Mouse (Mus musculus) CH12.LX (cell line): ENCODE data around the gene Plxnb2. TPM values are rescaled to one million over a fixed set of nuclear protein-coding genes. Genes with fewer than 3 reads are reported as not detected.

Source experiments
- DNase-seq: peaks from one replicate; pipeline ENCODE4 v3.0.0-alpha.2; 2013; ENCODE audit errors: extremely low read depth
- H3K27ac ChIP-seq: 2 replicates; pipeline ENCODE4 v1.5.1; 2012; ENCODE audit warnings: low read depth, mild to moderate bottlenecking, control low read depth, moderate library complexity; ENCODE audit not compliant: insufficient read depth
- H3K27me3 ChIP-seq: replicated peaks from 2 replicates; pipeline ENCODE3; 2012; ENCODE audit warnings: inconsistent platforms
- H3K36me3 ChIP-seq, 2 experiments: replicated peaks in 1 of 2; 2 replicates each; pipeline versions ENCODE3 to v1.6.1; 2012; ENCODE audit warnings: inconsistent platforms in 1 of 2, low read length in 1 of 2, mild to moderate bottlenecking in 1 of 2, mixed read lengths in 1 of 2, moderate library complexity in 1 of 2; ENCODE audit not compliant: control insufficient read depth in 1 of 2, insufficient read depth in 1 of 2
- H3K4me1 ChIP-seq, 2 experiments: 2 replicates each; pipeline ENCODE4 v1.6.1; 2012; ENCODE audit warnings: inconsistent platforms in 1 of 2, moderate library complexity in 1 of 2; ENCODE audit not compliant: insufficient read depth in 2 of 2, control insufficient read depth in 1 of 2
- H3K4me2 ChIP-seq: 2 replicates; pipeline ENCODE4 v1.6.1; 2012; ENCODE audit warnings: low read depth, mild to moderate bottlenecking, control low read depth; ENCODE audit not compliant: poor library complexity, insufficient read depth, severe bottlenecking
- H3K4me3 ChIP-seq, 3 experiments: fragments of 150-350 bp in 1 of 3; sonication (generic) in 1 of 3; replicated peaks in 1 of 3; 2 replicates each; pipeline versions ENCODE3 to v1.5.1; 2011 to 2012; ENCODE audit warnings: low read depth in 2 of 3, low read length in 2 of 3, mild to moderate bottlenecking in 2 of 3, moderate library complexity in 2 of 3, control low read depth in 1 of 3, improper control_type of control experiment in 1 of 3, inconsistent platforms in 1 of 3, mixed read lengths in 1 of 3; ENCODE audit not compliant: poor library complexity in 1 of 3
- H3K79me2 ChIP-seq: replicated peaks from 2 replicates; pipeline ENCODE4 v1.6.1; 2012; ENCODE audit warnings: mild to moderate bottlenecking, moderate library complexity; ENCODE audit not compliant: control insufficient read depth, poor library complexity, insufficient read depth, severe bottlenecking; ENCODE audit errors: extremely low read depth
- H3K9ac ChIP-seq: 2 replicates; pipeline ENCODE4 v1.6.1; 2012; ENCODE audit warnings: low read depth, mild to moderate bottlenecking, control low read depth, moderate library complexity; ENCODE audit not compliant: insufficient read depth
- H3K9me3 ChIP-seq: replicated peaks from 2 replicates; pipeline ENCODE3; 2012; ENCODE audit warnings: low read length, inconsistent platforms, mixed read lengths
- ELF1 ChIP-seq: IDR thresholded peaks from 2 replicates; pipeline ENCODE4 v1.6.1; 2014; ENCODE audit warnings: low read depth, mild to moderate bottlenecking, inconsistent platforms, low read length, improper control_type of control experiment
- EP300 ChIP-seq: IDR thresholded peaks from 2 replicates; pipeline ENCODE4 v1.6.1; 2011; ENCODE audit warnings: low read length, improper control_type of control experiment
- HCFC1 ChIP-seq: IDR thresholded peaks from 2 replicates; pipeline ENCODE4 v1.6.1; 2012; ENCODE audit warnings: low read depth, mild to moderate bottlenecking, inconsistent platforms, low read length, improper control_type of control experiment
- MAFK ChIP-seq: IDR thresholded peaks from 2 replicates; pipeline ENCODE4 v1.6.1; 2011; ENCODE audit warnings: low read length, improper control_type of control experiment; ENCODE audit not compliant: insufficient replicate concordance
- MAZ ChIP-seq: IDR thresholded peaks from 2 replicates; pipeline ENCODE4 v1.6.1; 2012; ENCODE audit warnings: low read depth, mild to moderate bottlenecking, inconsistent platforms, low read length, improper control_type of control experiment, moderate library complexity
- MYC ChIP-seq: IDR thresholded peaks from 2 replicates; pipeline ENCODE4 v1.6.1; 2011; ENCODE audit warnings: low read depth, mild to moderate bottlenecking, improper control_type of control experiment, low read length
- NELFE ChIP-seq: IDR thresholded peaks from 2 replicates; pipeline ENCODE4 v1.6.1; 2011; ENCODE audit warnings: low read depth, low read length, improper control_type of control experiment
- RCOR1 ChIP-seq: conservative IDR thresholded peaks from 2 replicates; pipeline ENCODE4 v1.6.1; 2012; ENCODE audit warnings: low read depth, mild to moderate bottlenecking, inconsistent platforms, low read length, improper control_type of control experiment
- TBP ChIP-seq: conservative IDR thresholded peaks from 2 replicates; pipeline ENCODE4 v1.6.1; 2011; ENCODE audit warnings: low read depth, low read length, improper control_type of control experiment
- UBTF ChIP-seq: IDR thresholded peaks from 2 replicates; pipeline ENCODE4 v1.6.1; 2012; ENCODE audit warnings: low read depth, mild to moderate bottlenecking, inconsistent platforms, low read length, improper control_type of control experiment, moderate library complexity
- USF1 ChIP-seq: IDR thresholded peaks from 2 replicates; pipeline ENCODE4 v1.6.1; 2014; ENCODE audit warnings: low read depth, mild to moderate bottlenecking, inconsistent platforms, low read length, improper control_type of control experiment
- USF2 ChIP-seq: conservative IDR thresholded peaks from 2 replicates; pipeline ENCODE4 v1.6.1; 2011; ENCODE audit warnings: low read depth, low read length, improper control_type of control experiment
- ZKSCAN1 ChIP-seq: IDR thresholded peaks from 2 replicates; pipeline ENCODE4 v1.6.1; 2012; ENCODE audit warnings: low read depth, inconsistent platforms, low read length, improper control_type of control experiment, borderline replicate concordance
- dilution Hi-C: fragments of 300-500 bp; cut with MboI; formaldehyde crosslinking; loops from 2 replicates; pipeline ENCODE4 v1.14.3; 2020; ENCODE audit warnings: low sequenced_read_pairs; ENCODE audit not compliant: extremely low pct_unique_long_range_greater_than_20kb, extremely low pct_ligation_motif_present
- in situ Hi-C: fragments of 300-500 bp; cut with MboI; formaldehyde crosslinking; loops from 3 replicates; pipeline ENCODE4 v1.14.3; 2019; ENCODE audit warnings: low sequenced_read_pairs, low pct_ligation_motif_present, low pct_unique_long_range_greater_than_20kb, mixed read lengths
- polyA plus RNA-seq: library from polyadenylated mRNA; unstranded; fragments of >175 nt; gene quantifications from 2 replicates; pipeline ENCODE4 v1.2.1, GENCODE M21; 2012; ENCODE audit warnings: low read depth; ENCODE audit not compliant: insufficient read length
- total RNA-seq, 2 experiments: library from RNA; depleted of rRNA; stranded (reverse); fragments of 300-350 nt in 1 of 2; fragments of >200 nt in 1 of 2; gene quantifications; 2 replicates each; pipeline ENCODE4 v1.2.3; 2012 to 2014

Gene Plxnb2
- total and polyA plus RNA-seq, 3 experiments = 2.9 to 51.5 (median 4.5) TPM

DNA sequence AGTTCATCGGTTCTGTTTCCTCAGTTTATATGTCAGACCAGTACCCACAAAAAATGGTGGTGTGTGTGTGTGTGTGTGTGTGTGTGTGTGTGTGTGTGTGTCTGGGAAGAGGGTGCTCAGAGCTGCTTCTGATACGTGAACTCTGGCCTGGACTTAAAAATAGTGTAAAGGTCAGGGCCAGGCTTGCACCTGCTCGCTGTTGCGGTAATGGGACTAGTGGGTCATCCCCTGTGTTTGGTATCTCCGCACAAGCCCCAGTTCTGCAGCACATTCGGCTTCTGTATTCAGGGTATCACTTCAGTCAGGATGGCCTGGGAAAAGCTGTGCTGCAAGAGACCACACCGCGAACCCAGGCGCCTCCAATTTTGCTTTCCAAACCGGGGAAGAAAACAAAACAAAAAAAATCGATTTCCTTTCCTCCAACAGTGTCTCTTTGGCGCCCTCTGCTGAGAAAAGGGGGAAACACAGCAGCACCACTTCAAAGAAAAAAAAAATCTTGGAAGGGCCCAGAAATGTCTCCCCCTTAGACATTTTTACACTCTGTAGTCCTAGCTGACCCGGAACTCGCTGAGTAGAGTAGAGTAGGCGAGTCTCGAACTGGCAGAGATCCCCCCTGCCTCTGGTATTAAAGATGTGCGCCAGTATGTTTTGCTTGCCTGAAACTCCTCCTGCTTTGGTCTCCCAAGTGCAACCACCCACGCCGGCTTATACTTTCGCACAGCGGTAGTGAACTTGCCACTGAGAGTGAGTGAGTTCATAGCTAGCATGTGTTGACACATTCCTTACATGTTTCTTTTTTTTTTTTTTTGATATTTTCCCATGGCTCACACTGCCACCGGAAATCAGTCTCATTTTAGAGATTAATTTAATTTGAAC, 29.5 kb upstream of the Plxnb2 start (continued):
- TF ChIP-seq MAZ = no peak; the same call in 1 of the 2 replicates

DNA sequence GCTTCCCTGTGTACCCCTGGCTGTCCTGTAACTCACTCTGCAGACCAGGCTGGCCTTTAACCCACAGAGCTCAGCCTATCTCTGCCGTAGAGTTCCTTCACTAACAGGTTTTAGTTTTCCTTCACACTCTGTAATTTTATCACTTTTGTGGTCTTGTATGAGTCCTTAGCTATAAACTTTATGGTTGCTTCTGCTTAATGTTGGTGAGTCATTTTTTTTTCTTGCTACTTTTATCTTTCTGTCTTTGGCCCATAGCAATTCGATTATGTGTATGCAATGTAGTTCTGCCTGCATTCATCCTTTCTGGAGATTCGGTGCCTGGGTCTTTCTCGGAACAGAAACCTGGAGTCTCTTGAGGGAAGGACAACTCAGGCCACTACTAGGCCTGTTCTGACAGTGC, 26.9 kb upstream of the Plxnb2 start:
- no peak overlapping the region for H3K4me2 ChIP-seq
- H3K9ac ChIP-seq = no peak overlapping the region
- H3K79me2 ChIP-seq = peaks cover 6% of the 10 kb centered on the region; the same call in 1 of the 2 replicates
- dilution Hi-C loops = no loop called here
- no peak overlapping the region for H3K4me3 ChIP-seq
- H3K4me1 ChIP-seq = peaks cover under 1 to 9% of the 10 kb centered on the region in 2 experiments; a peak in 2 of 4 replicates
- H3K27me3 ChIP-seq = peaks cover 4% of the 10 kb centered on the region
- DNase-seq = no peak
- no peak overlapping the region for H3K27ac ChIP-seq
- in situ Hi-C loops = loop anchor here (5.0 to 25.0 kb wide), 3 partner anchors 35 to 245 kb away; partner anchors contain the start of genes Hdac10 and Ttll8
- H3K9me3 ChIP-seq = peaks cover 4% of the 10 kb centered on the region
- H3K36me3 ChIP-seq = no peaks in the 10 kb centered on the region
- TF ChIP-seq USF2 (no peak), EP300 (no peak), NELFE (no peak), MYC (no peak), HCFC1 (no peak), TBP (no peak), RCOR1 (no peak), ELF1 (no peak), USF1 (no peak), ZKSCAN1 (no peak), UBTF (no peak)

DNA sequence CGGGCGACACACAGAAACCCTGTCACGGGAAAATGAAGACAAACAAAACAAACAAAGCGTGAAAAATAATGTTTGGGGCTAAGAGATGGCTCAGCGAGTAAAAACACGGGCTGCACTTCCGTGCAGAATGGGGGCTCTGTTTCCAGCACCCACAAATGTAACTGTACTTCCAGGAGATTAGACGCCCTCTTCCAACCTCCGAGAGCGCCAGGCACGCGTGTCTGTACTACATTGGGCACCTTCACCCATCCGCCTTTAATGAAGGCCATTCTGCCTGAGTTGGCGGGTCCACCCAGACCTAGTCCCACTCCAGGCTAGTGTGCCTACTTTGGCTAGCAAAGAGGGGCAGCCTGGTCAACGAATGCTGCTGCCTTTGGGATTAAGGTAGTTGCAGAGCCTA, 16.5 kb upstream of the Plxnb2 start:
- no peaks in the 10 kb centered on the region for H3K9me3 ChIP-seq
- H3K27ac ChIP-seq = no peak overlapping the region
- no peak for DNase-seq
- peak overlapping the region; percentile 75 for H3K4me2 ChIP-seq
- dilution Hi-C loops = no loop called here
- peaks cover 3 to 16% of the 10 kb centered on the region in 2 experiments for H3K4me1 ChIP-seq
- H3K79me2 ChIP-seq = no peaks in the 10 kb centered on the region
- in situ Hi-C loops = no loop called here
- peak overlapping the region; percentile 61 to 98 (median 88) for H3K4me3 ChIP-seq
- TF ChIP-seq MAFK (no peak), EP300 (no peak)
- peaks cover 0 to 14% of the 10 kb centered on the region in 2 experiments for H3K36me3 ChIP-seq
- peak overlapping the region; percentile 65 for H3K9ac ChIP-seq
- H3K27me3 ChIP-seq = no peaks in the 10 kb centered on the region
